Mouse (Mus musculus) activated CD4-positive, CD25-positive, alpha-beta regulatory T cell, adult 9 weeks (primary cell): ENCODE results near the gene Tbc1d10b. TPM values are rescaled to one million over a fixed set of nuclear protein-coding genes. Genes with fewer than 3 reads are reported as not detected.

Source experiments
- polyA plus RNA-seq: library from polyadenylated mRNA; unstranded; fragments of 100-300 nt; shearing (Covaris generic); gene quantifications from one replicate; pipeline ENCODE4 v1.2.1, GENCODE M21; 2017

The Tbc1d10b gene
- polyA plus RNA-seq, result 12.2 TPM

DNA sequence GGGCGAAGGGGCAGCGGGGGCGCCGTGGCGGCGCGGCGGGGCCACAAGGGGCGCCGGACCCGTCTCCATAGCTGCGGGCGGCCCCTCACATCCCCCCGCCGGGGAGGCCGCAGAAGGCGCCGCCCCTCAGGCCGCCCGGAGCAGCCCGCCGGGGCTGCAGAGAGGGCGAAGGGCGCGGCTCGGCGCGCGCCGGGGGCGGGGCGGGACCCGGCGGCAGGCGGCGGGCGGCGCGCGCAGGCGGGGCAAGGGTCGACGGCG, at the start of gene Tbc1d10b:
TSS of gene Tbc1d10b (minus strand) at position 174 of the 258 bp plus-strand sequence.

DNA sequence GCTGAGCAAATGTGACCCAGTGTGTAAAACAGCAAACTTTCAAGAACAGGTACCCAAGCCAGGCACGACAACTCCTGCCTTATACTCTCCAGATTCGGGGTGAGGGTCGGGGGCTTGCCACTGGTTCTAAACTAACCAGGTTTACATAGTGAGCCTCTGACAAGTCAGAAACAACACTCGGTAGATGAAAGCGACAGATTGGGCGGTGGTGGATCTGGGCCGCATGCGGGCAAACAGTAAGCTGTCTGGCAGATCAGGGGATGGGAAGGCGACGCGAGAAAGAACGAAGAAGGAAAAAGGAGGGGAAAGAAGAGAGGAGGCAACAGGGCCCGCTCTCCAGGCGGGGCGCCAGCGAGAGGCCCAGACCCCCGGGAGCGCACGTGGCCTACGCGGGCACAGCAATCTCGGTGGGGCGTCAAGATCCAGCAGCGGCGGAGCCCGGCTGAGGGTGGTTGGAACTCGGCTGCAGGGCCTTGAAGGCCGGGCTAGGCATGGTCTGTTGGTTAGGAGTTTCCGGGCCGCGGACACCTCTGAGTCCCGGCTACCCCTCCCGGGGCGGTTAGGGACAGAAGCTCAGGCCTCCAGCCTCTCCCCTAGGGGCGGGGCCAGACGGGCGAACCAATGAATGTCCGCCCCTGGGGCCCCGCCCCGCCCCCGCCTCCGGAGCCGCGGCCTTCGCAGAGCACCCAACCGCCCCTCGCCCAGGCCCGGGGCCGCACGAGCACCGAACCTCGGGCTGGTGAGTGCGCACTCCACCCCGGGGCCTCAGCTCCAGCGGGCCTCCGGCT, 35.8 kb upstream of the Tbc1d10b start, which contains the start of gene Zfp771:
TSS of gene Zfp771 (plus strand) at position 405 of the 788 bp plus-strand sequence.

DNA sequence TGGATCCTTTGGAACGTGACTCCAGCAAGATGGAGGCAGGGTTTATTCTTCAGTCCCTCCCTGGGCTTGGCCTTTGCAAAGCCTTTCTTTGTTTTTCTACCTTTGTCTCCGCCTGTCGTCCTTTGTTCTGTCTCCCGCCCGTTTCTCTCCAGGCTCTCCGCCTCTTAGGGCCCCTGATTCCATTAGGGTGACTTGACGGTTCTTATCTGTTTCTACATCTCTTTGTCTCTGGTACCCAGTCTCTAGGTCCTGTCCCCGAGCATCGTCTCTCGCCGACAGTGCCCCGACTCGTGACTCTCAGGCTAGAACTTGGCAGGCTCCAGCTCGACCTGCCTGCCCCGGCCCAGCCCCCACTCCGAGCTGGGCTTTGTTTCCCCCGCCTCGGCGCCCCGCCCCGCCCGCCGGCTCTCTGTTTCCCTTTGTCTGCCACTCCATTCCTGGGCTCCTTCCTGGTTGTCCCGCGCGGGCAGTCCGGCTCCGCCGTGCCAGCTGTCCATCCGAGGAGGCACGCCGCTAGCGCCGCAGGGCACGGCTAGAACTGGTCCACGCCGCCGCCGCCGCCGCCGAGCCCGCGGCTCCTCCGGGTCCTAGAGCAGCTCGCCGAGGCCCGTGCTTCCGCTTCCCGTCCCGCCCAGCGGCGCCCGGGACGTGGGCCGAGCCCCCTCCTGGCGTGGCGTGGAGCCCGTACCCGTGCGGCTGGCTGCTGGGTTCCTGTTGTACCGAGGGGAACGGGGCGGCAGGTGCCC, 24.5 kb upstream of the Tbc1d10b start, which contains the start of the genes Zfp553 and Sept1:
TSS of gene Zfp553 (plus strand) at position 440 of the 746 bp plus-strand sequence.
TSS of gene Sept1 (minus strand) at position 509 of the 746 bp plus-strand sequence.

DNA sequence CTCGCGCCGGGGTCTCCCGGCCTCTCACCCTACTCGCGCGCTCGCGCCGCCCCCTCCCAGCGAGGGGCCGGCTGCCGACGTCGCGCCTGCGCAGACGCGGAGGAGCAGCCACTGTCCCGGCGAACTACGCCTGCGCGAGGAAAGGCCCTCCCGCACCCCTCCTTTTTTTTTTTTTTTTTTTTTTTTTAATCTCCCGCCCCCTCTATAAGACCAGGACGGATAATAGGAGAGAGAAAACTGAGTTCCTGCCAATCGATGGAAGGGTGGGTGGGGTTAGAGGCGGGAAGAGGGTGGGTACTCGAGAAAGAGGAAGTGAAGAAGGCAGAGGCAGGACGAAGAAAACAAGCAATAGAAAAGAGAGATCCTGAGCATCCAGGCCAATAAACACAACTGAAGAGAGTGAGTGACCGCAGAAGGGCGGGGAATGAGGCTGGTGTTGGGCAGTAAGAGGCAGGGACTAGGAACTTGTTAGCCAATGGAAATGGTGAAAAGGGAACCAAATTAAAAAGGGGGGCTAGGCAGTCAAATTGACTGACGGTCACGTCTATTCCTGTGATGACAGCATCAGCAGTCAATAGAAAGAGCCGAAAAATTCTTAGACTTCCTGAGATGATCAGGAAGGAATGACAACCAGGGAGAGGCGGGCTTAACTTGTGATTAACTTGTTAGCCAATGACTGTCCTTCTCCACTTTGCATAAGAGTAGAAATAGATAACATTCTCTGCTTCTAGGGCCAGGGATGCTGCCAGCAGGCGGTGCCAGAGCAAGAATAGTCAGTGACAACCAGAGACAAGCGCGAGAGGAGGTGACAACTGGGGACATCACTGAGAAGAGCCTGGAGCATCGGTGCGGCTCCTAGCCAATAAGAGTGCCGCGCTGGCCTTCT, 528 bp upstream of the Tbc1d10b start, which contains the start of gene Mylpf:
TSS of gene Mylpf (plus strand) at position 338 of the 886 bp plus-strand sequence.

DNA sequence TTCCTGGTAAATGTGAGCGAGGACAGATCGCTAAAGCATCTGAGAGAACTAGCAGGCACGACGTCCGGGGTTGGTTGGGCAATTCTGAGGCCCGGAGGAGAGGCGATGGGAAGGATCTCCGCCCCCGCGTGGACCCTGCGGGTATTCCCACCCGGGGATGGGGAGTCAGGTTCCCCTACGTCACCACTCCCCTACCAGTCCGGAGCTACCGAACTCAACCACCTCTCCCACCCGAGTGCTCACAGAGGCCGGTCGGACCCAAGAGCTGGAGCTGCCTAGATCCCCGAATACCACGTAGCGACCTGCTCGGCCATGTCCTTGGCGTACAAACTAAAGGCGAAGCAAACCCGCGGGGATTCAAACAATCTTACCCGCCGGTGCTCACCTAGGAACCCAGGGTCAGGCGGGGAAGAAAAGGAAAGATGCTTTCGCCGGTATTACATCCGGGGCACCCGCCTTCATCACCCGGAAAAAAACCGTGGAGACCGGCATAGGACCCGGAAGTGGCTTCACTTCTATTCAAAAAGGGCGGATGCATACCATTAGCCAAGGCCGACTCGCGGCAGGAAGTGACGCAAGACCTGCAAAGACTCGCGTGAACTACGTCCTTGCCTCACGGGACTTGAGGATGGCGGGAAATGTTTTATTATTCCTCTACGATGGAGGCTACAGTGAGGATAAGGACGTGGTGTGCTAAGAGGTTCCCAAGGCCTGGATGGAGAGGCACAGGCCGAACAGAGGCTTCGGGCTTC, 12.5 kb downstream of the Tbc1d10b start, which contains the start of gene Cd2bp2:
TSS of gene Cd2bp2 (minus strand) at position 507 of the 752 bp plus-strand sequence.

Other genes with a start within 250 kb of the Tbc1d10b start
- 320 TPM for gene Cdipt, start 232.6 kb downstream of the Tbc1d10b start, polyA plus RNA-seq
- 2.9 TPM for gene Cdiptos, start 232.4 kb downstream of the Tbc1d10b start, polyA plus RNA-seq
- 59.1 TPM for gene Mvp, start 193.8 kb downstream of the Tbc1d10b start, polyA plus RNA-seq
- 0.97 TPM for gene Pagr1b, start 192.0 kb downstream of the Tbc1d10b start, polyA plus RNA-seq
- 149 TPM for gene Pagr1a, start 191.1 kb downstream of the Tbc1d10b start, polyA plus RNA-seq
- 32.7 TPM for gene Gm42742, start 187.4 kb downstream of the Tbc1d10b start, polyA plus RNA-seq
- gene Prrt2, start 187.3 kb downstream of the Tbc1d10b start, polyA plus RNA-seq, result 14.6 TPM
- 24.7 TPM for gene Maz, start 181.4 kb downstream of the Tbc1d10b start, polyA plus RNA-seq
- gene Kif22, start 166.0 kb downstream of the Tbc1d10b start, polyA plus RNA-seq, result 18.7 TPM
- gene Zg16, start 121.1 kb downstream of the Tbc1d10b start, polyA plus RNA-seq, result not detected
- gene AI467606, start 117.1 kb downstream of the Tbc1d10b start, polyA plus RNA-seq, result 389 TPM
- gene Qprt, start 86.2 kb downstream of the Tbc1d10b start, polyA plus RNA-seq, result 19.1 TPM
- gene Spn, start 70.6 kb downstream of the Tbc1d10b start, polyA plus RNA-seq, result 101 TPM
- gene Cd2bp2, start 12.4 kb downstream of the Tbc1d10b start, polyA plus RNA-seq, result 80.9 TPM
- gene Mylpf, start 422 bp upstream of the Tbc1d10b start, polyA plus RNA-seq, result 20.7 TPM
- gene Zfp553, start 24.6 kb upstream of the Tbc1d10b start, polyA plus RNA-seq, result 20.7 TPM
- 488 TPM for gene Sept1, start 24.7 kb upstream of the Tbc1d10b start, polyA plus RNA-seq
- 0.43 TPM for gene Zfp771, start 35.8 kb upstream of the Tbc1d10b start, polyA plus RNA-seq
- 48.1 TPM for gene Dctpp1, start 52.2 kb upstream of the Tbc1d10b start, polyA plus RNA-seq
- gene Sephs2, start 65.6 kb upstream of the Tbc1d10b start, polyA plus RNA-seq, result 22.3 TPM
- 433 TPM for gene Itgal, start 87.8 kb upstream of the Tbc1d10b start, polyA plus RNA-seq
- gene Zfp768, start 137.1 kb upstream of the Tbc1d10b start, polyA plus RNA-seq, result 0.34 TPM
- 18.2 TPM for gene Zfp747, start 167.6 kb upstream of the Tbc1d10b start, polyA plus RNA-seq
- 7.5 TPM for gene 9130019O22Rik, start 178.7 kb upstream of the Tbc1d10b start, polyA plus RNA-seq
- gene E430018J23Rik, start 185.2 kb upstream of the Tbc1d10b start, polyA plus RNA-seq, result 6.0 TPM
- 12.8 TPM for gene Zfp764, start 198.4 kb upstream of the Tbc1d10b start, polyA plus RNA-seq
- 40.2 TPM for gene Zfp688, start 213.6 kb upstream of the Tbc1d10b start, polyA plus RNA-seq
- gene Zfp689, start 240.7 kb upstream of the Tbc1d10b start, polyA plus RNA-seq, result 8.9 TPM